Mouse (Mus musculus): ENCODE data around the gene Faah.

The Faah gene

GRCm38 (mm10) chr4:116017902-116018746, at the start of gene Faah:
Gene Faah, minus strand, starts transcription at chr4:116017926.
- DNase-seq (ENCODE audit: low read depth, low spot score) = no peak

- no peak for DNase-seq (ENCODE audit: low read depth, low spot score)
These were observed 46.1 kb upstream of the Faah start for GRCm38 (mm10) chr4:116063855-116064254.

DNA sequence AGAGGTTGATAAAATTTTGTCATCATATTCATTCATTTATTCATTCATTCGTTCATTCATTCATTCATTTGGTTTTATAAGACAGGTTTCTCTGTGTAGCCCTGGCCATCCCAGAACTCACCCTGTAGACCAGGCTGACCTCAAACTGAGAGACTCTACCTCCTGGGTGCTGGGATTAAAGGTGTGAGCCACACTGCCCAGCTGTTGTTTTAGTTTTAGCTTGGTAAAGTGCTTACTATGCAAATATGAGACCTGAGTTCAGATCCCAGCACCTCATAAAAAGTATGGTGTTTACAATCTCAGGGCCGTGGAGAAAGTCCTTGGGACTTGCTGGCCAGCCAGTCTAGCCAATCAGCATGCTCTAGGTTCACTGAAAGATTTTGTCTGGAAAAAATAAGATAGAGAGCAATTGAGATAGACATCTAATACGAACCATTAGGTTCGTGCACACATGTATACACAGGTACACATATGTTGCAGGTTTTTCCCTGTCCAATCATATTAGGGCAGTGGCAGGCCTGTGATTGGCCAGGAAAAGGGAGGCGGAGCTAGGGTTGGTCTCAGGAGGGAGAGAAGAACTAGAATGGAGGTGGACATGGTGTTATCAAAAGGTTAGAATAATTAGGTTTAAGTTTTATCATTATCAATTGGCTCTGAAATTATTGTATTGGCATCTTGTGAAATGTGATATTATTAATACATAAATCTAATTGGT, 41.4 kb upstream of the Faah start:
- no peak for DNase-seq (ENCODE audit: low read depth, low spot score)

DNA sequence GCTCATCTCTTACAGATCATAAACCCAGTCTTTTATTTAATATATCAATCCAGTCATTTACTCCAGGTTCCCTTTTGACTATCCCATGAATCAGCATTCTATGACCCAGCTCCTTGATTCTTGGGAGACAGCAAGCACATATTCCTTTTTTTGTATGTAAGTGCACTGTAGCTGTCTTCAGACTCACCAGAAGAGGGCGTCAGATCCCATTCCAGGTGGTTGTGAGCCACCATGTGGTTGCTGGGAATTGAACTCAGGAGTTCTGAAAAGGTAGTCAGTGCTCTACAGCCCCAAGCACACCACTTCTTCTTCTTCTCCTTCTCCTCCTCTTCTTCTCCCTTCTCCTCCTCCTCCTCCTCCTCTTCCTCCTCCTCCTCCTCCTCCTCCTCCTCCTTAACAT, 39.8 kb upstream of the Faah start:
- DNase-seq (ENCODE audit: low read depth, low spot score) = no peak

DNA sequence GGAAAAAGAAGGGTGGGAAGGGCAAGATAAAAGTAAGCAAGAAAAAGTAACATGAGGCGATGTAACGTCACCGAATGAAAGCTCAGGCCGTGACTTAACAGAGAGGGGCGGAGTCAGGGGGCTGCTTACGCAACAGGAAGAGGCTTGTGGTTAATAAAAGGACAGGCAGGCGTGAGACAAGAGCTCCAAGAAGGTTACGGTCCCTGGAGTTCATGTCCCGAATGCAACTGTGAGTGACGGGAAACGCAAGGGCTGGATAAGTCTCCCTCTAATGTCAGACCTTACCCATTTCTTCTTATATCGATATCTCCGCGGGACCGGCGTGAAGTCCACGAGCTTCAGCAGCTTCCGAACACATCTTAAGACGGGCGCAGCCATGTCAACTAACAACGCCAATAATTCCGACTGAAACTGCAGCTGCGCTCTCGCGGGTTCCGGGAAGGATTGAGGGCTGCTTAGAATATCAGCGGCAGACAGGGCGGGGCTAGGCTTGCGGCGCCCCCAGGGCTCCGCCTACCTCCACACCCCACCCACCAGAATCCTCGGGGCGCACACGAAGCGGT, 35.8 kb upstream of the Faah start, which contains the start of gene Nsun4:
Gene Nsun4, minus strand, starts transcription at position 478 of the 563 bp plus-strand sequence.
- peak; percentile 96 for DNase-seq (ENCODE audit: low read depth, low spot score)

DNA sequence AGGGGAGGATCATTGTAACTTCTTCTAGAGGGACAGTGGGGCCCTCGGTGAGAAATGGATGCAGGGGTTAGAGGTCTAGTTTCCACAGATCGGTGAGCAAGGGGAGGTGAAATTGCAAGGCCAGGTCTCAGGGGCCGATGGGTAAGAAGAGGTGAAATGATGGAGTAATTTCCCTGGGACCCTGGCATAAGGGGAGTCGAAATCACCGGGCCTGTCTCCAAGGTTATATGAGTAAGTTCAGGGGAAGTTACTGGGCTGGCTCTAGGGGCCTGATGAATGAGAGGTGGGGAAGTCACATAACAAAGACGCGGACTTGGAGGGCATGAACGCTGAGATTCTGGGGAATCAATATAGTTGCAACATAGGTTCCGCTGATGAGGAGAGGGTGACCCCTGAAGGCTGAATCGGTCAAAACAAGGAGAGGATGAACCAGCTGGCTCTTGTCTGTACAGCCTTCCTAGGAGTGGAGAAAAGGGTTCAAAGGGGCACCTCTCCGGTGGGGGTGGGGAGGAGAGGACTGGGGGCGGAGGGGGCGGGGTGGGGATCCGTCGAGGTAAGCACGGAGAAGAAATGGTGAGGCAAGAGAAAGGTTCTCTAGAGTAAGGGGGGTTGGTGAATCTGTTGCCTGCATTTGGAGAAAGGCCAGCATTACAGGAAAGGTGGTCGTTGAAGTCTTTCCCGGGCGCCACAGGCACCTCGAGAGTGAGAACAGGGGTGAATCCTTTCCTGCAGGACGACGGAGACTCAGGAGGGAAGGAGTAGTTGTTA, 35.0 kb upstream of the Faah start:
- DNase-seq (ENCODE audit: low read depth, low spot score) = peak; percentile 58

DNA sequence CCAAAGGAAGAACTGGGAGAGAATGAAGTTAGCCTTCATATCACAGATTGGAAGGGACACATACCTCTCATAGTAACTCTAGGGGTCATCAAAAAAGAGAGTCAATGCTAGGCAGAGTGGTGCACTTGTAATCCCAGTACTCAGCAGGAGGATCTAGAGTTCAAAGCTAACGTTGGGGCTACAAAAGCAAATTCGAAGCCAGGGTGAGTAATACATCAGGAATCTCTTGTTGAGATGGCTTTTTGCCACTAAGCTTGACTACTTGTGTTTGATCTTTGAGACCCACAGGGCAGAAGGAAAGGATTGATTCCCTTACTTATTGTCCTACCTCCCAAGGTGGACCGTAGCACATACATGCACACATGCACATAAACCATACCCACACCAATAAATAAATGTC, 31.5 kb upstream of the Faah start:
- DNase-seq (ENCODE audit: low read depth, low spot score) = peak; percentile 64

- no peak for DNase-seq (ENCODE audit: low read depth, low spot score)
These were observed 30.6 kb upstream of the Faah start for GRCm38 (mm10) chr4:116048130-116048920.

GRCm38 (mm10) chr4:116047681-116048080, 30.0 kb upstream of the Faah start:
- DNase-seq (ENCODE audit: low read depth, low spot score) = no peak

- no peak for DNase-seq (ENCODE audit: low read depth, low spot score)
These were observed 28.9 kb upstream of the Faah start for GRCm38 (mm10) chr4:116046604-116047003.

- DNase-seq (ENCODE audit: low read depth, low spot score) = peak; percentile 3
These were observed 24.5 kb upstream of the Faah start for GRCm38 (mm10) chr4:116042186-116042585.

DNA sequence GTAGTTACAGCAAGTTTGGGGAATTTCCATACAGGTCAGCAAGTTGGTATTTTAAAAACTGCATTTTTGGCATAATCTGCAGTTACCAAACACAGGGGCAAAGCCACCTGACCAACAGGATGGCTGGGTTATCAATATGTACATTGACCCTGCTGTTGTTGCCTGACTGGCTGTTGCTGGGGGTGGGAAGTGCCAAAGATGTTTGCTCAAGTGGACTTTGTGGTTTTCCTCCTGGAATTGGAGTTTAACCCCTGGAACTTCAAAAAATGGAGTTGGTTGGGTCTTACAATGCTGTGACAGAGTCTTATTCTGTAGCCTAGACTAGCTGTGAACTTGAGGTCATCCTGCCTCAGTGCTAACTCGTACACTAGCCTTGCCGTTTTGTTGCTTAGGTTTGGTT, 22.7 kb upstream of the Faah start:
- DNase-seq (ENCODE audit: low read depth, low spot score) = no peak

- DNase-seq (ENCODE audit: low read depth, low spot score) = no peak
These were observed 15.6 kb upstream of the Faah start for GRCm38 (mm10) chr4:116033374-116033773.

GRCm38 (mm10) chr4:116032906-116033305, 15.2 kb upstream of the Faah start:
- no peak for DNase-seq (ENCODE audit: low read depth, low spot score)

- no peak for DNase-seq (ENCODE audit: low read depth, low spot score)
These were observed 325 bp downstream of the Faah start for GRCm38 (mm10) chr4:116017300-116017901.

GRCm38 (mm10) chr4:116016862-116017299, 845 bp downstream of the Faah start:
- DNase-seq (ENCODE audit: low read depth, low spot score) = no peak

GRCm38 (mm10) chr4:116016396-116016795, 1.3 kb downstream of the Faah start:
- DNase-seq (ENCODE audit: low read depth, low spot score) = no peak

- no peak for DNase-seq (ENCODE audit: low read depth, low spot score)
These were observed 1.7 kb downstream of the Faah start for GRCm38 (mm10) chr4:116015996-116016395.

GRCm38 (mm10) chr4:116015502-116015901, 2.2 kb downstream of the Faah start:
- no peak for DNase-seq (ENCODE audit: low read depth, low spot score)

DNA sequence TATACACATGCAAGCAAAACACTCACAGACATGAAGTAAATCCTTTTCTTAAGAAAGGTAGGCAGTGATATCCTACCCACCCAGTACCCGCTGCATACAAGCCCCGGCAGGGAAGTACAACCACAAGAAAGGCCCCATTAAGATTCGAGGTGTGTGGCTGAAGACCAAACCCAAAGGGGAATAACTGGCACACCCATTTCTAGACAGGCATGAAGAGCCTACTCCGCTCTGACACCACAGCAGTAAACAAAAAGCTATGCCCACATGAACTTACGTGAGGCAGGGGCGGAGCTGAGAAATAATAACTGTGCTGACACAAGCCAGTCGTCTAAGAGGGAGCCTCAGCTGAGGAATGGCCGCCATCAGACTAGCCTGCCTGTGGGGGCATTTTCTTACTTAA, 7.5 kb downstream of the Faah start:
- no peak for DNase-seq (ENCODE audit: low read depth, low spot score)

Data from 3T3-L1 (cell line).